Mouse (Mus musculus) brain, embryonic 18.5 days (tissue): ENCODE results near the gene Astn1.
A peak's percentile ranks its signal among the peaks of the same experiment; 100 is the strongest.

Source experiments
- DNase-seq: peaks from one replicate; pipeline ENCODE4 v3.0.0-alpha.2; 2012; ENCODE audit warnings: low read depth, low spot score

Gene Astn1

DNA sequence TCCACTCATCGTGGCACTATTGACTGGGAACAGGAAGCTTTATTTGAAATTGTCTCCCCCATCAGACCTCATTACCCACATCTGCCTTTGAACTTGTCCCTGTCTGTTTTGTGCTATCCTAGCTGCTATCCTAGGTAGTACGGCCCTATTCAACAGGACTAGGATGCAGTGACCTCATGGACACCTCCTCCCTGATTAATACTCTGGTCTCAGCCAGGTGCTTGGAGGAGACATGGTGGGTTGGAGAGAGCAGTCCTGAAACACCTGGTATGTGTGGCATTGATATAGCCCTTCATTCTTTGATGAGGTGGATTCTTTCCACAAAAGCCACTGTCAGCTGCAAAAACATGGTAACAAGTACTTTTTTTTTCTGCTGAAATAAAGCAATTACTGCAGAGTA lies 52.1 kb downstream of the Astn1 start:
- no peak for DNase-seq

DNA sequence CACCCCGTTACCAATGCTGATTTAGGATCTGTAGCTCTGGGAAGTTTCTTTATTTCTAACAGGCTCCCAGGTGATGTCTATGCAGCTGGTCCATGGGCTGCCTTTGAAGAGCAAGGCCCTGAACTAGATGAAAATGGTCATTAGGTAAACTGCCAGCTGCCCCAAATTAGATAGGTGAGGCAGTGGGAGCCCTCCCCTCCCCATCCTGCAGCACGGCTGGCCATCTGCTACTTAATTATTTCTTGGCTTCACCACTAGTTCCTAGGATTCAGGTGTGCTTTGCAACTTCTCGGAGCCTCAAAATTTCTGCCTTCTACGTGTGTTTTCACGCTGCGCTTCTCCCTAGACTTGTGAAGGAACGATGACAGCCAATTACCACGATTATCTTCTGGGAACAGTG lies 59.4 kb downstream of the Astn1 start:
- DNase-seq = no peak

DNA sequence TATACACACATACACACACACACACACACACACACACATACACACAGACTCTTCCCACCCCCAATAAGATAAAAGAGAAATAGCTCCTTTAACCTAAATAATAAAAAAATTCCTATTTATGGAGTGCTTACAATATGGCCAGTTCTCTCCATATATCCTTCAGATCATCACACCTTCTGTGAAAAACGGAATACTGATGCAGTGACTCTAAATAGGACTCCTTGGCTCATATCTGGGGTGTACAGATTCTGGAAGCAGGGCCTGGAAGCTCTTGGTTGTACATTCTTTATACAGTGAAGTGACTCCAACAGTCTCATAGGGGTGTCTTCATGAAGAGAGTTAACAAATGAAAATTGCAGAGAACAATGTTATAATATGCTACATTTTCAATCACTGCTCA lies 60.7 kb downstream of the Astn1 start:
- no peak for DNase-seq

DNA sequence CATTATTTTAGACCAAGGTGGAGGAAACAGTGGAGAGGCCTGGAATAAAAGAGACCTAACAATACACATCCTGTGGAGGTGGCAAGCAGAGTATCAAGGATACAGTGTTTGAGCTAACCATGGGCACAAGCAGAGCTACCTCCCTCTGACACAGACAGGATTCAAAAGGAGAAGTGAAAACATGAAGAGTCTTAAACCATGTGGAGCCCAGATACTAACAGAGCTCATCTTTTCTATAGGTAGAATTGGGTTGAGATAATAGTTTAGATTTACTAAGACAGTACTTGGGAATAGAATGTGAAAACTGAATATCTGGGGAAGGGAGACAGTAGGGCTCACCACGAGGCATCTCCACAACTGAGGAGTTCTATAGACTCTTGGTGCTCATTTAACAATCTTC lies 84.0 kb downstream of the Astn1 start:
- DNase-seq = no peak

DNA sequence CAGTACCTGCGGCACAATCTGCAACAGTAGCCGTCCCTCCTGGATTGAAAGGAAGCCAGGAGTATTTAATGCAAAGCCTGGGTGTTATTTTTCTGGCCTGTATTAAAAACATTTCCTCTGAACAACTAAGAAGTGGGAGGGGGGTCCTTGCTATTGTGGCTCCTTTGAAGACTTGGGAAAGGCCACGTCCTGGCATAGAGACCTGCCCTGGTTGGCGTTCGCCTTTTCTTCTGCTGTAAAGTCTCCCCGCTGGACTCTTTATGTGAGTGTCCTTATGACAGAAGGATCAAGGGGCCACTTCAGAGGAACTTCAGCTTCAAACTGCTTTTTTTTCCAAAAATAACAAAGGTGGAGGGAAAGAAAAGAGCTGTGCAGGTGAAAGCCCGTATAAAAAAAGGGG lies 85.9 kb downstream of the Astn1 start:
- DNase-seq = no peak

DNA sequence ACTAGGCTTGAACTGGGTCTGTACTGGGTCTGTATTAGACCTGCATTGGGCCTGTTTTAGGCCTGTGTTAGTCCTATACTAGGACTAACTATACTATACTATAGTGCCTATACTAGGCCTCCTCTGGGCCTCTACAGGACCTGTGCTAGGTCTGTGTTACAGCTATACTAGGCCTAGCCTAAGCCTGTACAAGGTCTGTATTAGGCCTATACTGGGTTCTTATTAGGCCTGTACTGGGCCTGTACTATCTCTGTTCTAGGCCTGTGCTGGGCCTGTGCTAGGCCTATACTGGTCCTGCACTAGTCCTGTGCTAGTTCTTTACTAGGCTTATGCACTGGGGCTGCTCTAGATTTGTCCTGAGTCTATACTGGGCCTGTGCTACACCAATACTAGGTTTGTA lies 90.6 kb downstream of the Astn1 start:
- no peak for DNase-seq

DNA sequence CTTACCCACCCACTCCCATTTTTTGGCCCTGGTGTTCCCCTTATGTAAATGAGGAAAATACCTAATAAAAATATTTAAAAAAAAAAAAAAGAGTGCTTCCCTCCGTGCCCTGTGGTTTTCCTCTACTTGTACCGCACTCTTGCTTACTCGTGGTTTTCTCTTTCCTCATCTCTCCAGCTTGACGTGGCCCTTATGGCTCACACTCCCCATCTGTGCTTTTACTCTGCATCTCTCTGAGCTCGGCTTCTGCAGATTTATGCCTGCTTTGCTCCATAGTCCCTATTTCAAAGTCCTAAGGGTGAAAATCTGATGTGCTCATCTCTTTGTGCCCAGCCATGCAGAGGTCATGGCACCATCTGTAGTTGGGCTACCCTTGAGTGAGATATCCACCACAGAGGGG lies 91.5 kb downstream of the Astn1 start:
- no peak for DNase-seq

DNA sequence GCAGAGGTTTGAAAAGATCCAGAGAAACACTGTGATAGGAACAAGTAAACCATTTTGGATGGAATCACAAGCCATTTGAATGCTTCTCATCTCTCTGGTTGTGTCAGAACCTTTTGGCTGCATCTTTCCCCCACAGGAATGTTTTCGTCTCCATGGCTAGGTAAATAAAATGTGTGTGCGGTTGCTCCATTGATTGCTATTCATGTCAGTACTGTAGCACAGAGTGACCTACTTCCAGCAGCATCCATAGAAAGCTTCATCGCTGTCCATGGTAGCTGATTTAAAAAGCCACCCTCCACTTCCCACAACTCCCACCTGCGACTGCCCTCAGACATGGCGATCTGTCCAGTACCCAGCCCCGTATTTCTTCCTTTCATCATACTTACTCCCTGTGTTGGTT lies 101.9 kb downstream of the Astn1 start:
- DNase-seq = no peak

DNA sequence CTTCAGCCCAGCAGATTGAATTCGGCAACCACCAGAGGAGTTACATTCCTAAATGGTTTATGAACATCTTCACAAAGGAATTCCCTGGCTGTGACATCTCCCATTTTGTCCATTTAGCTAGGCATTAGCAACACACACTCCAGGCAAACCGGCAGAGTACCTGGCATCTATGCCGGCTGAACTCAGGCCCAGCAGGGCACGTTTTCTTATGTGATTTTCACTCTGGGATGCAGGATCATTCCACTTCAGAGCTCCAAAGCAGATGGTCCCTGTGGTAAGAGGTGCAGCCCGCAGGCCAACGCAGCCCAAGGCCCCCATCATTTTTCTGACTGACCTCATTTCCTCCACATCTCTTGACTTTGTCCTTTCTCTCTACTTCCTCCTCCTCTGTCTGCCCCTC lies 103.2 kb downstream of the Astn1 start:
- no peak for DNase-seq

DNA sequence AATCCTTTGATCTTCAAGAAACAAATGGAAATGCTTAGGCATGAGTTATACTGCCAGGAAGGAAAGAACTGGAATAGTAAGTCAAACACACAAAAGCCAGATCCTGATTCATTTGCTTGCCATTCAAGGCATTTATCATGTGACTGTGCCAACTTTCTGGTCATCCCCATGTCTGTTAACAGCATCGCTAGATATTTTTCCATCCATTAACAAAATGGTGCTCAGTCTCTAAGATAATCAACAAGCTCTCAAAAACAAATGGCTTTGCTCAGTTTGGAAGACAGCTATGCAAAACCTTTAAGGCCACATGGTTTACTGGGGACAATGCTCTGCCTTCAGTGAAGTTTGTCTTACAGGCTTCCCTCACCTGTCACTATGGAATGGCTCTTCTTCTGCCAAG lies 115.8 kb downstream of the Astn1 start:
- DNase-seq = no peak

DNA sequence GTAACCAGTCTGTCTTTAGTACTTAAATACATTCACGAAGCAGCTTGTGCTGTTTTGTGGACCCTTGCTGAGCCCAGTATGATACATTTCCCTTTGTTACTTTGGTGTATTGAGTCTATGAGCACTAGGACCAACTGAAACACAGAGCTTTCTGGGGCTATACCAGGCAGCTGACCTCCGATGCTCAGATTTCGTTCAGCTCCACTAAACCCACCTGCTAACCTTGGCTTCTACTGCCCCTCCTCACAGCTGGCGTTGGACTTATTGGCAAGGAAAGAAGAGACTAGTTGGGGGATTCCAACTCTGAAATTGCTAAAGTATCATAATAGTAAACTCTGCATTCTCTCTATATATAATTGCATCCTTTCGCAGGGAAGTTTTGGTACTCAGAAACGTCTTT lies 118.2 kb downstream of the Astn1 start:
- DNase-seq = no peak

DNA sequence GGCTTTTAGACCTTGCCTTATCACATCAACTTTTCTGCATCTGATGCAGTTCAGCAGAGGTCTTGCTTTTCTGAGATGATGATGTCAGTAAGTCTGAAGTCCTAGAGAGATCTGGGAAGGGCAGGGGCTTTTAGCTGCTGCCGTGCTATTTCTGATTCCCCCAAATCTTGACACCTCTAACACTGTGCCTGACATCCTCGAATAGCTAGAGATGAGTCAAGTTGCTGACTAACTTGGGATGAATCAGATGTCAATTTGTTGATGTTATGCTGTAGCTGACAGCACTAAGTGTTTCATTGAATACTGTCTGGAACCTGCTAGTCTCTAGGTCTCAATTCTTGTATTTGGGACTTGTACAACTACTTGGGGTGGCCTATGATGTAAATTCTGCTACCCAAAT lies 121.7 kb downstream of the Astn1 start:
- no peak for DNase-seq

DNA sequence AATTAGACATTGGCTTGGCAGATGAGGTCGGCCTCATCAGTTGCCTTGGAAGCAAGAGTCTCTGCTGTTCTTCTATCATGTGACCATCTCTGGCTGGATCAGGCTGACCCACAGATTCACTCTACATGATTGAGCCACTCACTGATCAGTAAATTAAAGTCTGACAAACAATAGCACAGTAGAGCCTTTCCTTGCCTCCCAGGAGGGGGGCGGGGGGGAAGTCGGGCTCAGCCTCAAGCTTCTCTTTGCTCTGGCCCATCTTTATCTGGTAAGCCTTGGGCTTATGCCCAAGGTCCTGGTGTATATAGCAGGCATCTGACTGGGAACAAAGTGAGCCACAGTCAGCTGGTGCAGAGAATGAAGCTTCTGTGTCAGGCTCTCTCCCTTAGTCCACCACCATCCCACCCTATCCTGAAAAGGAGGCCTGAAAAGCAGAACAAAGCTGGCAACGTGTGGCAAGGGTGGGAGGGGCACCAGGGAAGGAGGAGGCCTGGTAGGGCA lies 127.5 kb downstream of the Astn1 start:
- DNase-seq = peak; percentile 26

DNA sequence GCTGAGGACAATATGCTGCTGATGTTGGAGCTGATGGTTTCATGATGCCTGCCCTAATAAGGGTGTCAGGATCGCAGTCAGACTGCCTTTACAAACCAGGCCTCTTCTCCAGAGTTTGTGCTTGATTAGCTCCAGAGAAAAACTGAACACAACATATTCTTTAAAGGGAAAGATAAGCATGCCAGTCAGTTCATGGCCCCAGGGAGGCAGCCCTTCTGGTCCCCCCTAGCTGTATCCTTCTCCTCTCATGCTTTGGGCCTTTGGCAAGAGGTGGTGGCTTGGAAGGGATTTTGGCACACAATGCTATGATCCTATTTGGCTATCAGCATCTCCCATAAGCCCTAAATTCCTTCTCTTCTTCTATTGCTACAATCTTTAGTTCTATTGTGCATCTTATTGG lies 128.1 kb downstream of the Astn1 start:
- DNase-seq = no peak

DNA sequence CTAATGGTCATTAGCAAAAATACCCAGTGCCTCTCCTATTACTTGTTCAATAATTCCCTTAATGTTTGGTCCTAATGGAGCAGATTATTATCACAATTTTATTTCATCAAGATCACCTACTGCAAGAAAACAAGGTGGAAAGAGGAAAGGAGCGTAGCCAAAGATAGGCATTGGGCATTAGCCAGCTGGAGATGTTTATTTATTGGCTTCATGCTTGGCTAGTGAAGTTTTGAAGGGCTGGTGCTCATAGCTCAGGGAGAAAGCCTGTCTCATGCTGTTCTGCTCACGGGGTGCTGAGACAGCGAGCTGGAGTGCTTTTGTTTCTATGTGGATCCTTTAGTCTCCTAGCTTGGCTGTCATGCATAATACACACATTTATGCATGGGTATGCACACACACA lies 131.2 kb downstream of the Astn1 start:
- DNase-seq = no peak

DNA sequence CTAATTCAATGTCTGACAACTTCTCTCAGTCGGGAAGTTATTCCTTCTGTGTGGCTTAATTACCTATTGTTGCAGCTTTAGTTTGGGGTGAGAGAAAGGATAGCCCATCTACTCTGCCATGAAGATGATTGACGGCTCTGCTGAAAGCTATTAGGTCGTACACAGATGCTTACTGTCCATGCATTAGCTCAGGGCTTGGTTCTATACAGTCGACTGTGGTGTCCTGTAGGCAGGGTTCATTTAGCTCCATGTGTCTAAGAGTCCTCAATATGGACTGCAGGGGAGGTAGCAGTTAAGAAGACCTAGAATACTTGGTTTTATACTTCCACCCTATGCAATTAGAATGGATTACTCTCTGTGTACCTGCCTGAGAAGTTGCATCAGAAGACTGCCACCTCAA lies 138.1 kb downstream of the Astn1 start:
- no peak for DNase-seq

DNA sequence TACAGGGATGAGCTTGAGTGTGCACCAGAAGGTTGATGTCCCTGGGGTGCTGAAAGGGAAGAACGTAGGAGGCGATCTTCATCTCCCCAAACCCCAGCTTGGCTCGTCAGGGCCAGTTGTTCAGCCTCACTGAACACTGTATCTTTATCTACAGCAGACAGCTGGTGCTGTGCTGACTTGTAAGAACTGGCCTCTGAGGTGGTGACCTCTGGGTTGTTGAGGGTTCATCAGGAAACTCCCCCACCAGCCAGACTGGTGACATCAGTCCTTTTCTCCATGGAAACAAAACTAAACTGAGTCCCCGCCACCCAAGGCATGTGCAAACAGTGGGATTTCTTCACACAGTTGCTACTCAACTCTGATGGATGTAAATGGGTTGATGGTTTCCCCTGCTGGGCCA lies 138.9 kb downstream of the Astn1 start:
- no peak for DNase-seq

DNA sequence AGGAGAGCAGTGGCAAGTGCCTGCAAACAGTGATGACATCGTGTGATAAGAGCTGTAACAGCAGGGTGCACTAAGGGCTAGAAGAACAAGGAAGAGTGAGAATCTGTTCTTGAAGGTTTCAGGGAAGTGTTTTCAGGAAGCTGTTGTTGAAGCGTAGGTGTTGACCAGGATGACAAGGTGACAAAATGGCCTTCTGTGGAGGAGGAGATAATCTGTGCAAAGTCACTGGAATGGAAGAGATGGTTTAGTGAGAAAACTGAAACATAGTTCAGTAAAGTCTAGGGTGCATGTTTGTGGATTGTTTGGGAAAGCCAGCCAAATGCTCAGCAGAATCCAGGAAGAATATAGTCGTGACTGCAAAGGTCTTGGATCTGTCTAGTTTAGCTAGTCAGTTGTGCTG lies 145.5 kb downstream of the Astn1 start:
- DNase-seq = no peak

DNA sequence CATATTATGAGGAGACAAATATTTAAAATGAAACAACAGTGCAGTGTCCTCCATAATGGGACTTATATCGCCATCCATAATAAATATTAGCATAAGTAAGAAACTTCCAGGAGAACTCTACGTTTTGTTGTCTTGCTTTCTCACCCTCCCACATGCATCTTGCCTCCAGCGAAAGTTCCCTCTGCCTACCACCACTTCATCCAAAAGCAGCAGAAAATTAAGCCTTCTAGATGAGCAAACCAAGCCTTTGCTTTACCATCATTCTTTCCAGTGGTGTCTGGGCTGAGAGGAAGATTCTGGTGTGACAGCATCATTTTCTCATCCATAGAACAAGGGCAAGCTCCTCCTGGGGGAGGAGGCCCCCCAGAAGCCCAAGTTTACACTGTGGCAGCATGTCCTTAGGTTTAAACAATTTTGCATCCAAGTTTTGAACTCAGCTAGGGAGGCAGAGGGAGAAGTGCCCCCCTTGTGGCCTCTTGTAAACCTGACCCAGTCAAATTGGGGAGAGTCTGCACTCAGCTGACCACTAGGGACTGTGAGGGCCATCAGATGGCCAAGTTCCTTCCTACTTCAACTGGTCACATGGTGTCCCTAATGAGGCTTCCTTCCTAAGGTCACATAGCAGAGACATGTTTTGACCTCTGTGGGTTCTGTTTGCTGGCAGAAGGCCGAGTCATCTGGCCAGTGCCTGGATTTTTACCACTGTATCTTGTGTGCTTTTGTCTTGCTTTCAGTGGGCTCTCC lies 147.2 kb downstream of the Astn1 start:
- DNase-seq = no peak

DNA sequence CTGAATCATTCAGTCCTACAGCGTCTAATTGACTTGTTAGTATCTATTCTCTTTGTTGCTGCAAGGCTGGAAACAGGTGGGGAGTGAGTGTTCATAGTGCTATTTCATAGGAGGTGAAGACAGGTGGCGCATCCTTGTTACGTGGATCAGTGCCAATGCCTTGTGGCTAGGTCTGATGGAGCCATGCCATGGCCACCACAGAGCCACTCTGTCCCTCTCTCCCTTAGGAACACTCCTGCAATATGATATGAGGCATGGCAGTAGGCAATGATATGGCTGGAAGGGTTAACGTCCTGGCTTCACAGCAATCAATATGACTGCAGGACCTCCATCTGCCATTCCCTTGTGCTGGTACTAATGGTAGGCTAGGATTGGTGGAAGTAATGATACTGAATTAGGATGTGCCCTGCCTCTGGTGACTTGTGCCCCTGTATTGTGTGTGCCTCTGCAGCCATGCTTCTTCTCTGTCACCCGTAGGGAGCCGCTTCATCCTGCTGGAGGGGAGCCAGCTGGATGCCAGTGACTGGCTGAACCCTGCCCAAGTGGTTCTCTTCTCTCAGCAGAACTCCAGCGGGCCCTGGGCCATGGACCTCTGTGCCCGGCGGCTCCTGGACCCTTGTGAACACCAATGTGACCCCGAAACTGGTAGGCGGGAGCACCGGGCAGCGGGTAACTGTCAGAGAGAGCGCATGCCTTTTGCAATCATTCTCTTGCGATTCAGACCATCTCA lies 148.6 kb downstream of the Astn1 start:
- DNase-seq = no peak

DNA sequence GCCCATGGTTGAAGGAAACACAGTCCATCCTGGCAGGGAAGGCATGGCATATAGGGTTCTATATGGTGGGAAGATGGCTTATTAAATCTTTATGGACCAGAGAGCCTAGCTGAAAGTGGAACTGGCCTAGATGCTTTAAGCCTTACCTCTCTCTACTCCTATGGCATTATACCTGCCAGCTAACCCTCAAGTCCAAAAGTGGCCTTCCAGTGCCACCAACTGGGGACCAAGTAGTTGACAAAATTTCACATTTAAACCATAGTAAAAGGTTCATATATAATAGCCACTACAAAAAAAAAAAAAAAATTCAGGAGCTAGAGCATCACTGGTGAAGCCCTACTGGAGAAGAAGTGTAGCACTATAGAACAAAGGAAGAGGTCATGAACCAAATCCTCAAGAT lies 150.0 kb downstream of the Astn1 start:
- DNase-seq = no peak

DNA sequence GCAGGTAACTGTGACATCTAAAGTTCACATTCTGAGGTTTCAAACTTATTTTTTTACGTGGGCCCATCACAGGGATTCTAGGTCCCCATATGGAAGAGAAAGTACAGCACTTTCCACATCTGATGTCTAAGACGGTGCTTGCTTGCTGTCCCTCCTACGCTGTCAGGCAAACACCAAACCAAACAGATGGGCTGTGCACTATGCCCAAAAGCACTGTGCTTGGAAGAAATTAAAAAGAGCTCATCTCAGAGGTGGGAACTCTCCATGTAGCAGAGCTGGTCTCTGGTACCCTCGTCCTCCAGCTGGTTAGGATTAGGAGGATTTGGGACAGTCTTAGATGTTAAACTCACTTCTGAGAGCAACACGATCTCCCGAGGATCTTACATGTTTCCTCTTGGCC lies 150.6 kb downstream of the Astn1 start:
- no peak for DNase-seq

DNA sequence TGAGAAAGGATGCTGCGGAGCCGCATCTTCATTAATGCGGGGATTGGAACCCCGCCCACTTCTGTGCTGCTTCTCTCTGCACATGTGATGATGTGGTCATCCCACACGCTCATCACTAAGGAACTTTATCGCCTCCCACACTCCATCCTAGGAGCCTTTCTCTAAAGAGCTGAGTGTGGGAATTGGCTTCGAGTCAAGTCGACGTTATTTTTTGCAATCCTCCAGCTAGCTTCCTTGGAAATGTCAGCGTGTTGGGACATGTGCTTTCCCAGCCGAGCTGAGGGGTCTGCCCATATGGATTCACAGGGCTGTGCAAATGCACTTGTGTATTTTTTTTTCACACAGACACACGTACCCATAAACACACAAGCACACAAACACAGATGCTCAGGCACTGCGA lies 151.5 kb downstream of the Astn1 start:
- DNase-seq = no peak
